Mouse (Mus musculus) embryo, embryonic 11.5 days (tissue): ENCODE data around the gene Ulk4.

Experiments
- DNase-seq: peaks from one replicate; pipeline ENCODE4 v3.0.0-alpha.2; 2012; ENCODE audit warnings: low read depth, low spot score

Ulk4 gene

DNA sequence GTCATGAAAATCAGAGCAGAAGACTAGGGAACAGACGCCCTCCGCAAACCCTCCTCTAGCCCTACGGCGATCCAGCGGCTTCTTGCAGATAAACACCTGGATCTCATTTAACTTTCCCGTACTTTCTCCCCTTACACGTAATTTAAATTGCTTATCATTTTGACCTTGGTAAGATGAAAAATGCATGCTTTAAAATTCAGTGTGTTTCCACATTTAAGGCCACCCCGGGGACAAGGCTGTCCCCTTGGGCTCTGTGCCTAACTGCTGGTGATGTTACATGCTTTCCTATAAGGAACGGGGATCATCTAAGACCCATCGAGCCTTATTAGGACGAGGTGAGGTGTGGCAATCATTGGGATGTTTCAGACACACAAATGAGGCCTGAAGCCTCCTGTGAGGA lies 256.6 kb downstream of the Ulk4 start:
- DNase-seq = no peak

- no peak for DNase-seq
Observed at GRCm38 (mm10) chr9:121019932-121020331, 257.1 kb downstream of the Ulk4 start.

DNA sequence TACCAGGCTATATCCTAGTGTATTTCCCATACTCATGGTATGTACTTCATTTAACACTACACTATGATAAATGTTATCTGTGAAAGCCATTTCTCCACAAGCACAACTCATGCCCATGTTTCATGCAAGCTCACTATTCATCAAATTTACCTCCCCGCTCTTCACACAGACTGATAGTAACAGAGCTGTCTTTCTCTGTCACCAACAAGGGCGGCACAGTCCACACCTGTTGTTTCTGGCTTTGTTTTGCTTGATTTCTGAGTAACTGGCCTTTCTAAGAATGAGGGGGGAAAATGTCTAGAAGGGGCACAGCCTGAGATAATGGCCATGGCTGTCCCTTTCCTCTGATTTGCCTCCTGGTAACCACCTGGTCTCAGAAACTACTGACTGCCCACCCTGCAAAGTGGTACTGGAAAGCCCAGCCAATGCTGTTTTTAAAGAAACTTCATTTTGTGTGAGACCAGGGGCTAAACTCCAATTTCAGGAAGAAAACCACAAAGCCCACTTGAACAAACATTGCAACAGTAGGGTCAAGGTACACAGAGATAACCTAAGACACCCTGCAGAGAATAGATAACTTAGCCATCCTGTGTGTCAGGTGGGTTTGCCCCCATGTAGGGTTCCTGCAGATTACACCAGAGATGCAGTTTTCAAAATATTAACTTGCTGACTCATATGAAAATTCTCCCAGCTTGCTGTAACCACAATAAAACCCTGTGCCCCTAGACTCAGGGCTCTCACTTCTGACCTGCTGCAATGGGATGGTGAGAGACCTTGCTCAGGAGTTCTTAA lies 258.3 kb downstream of the Ulk4 start:
- no peak for DNase-seq

GRCm38 (mm10) chr9:121015810-121016502 lies 261.0 kb downstream of the Ulk4 start:
- DNase-seq = no peak

GRCm38 (mm10) chr9:121011540-121011939 lies 265.5 kb downstream of the Ulk4 start:
- DNase-seq = no peak

- DNase-seq = no peak
Observed at GRCm38 (mm10) chr9:121010544-121010943, 266.5 kb downstream of the Ulk4 start.

- DNase-seq = no peak
Observed at GRCm38 (mm10) chr9:121005961-121006360, 271.0 kb downstream of the Ulk4 start.

- DNase-seq = no peak
Observed at GRCm38 (mm10) chr9:121001681-121002540, 275.1 kb downstream of the Ulk4 start.

- no peak for DNase-seq
Observed at GRCm38 (mm10) chr9:121000641-121001320, 276.2 kb downstream of the Ulk4 start.

GRCm38 (mm10) chr9:120998696-120999095 lies 278.3 kb downstream of the Ulk4 start:
- DNase-seq = no peak

- no peak for DNase-seq
Observed at GRCm38 (mm10) chr9:120994223-120995155, 282.5 kb downstream of the Ulk4 start.

- DNase-seq = no peak
Observed at GRCm38 (mm10) chr9:120993004-120993403, 284.0 kb downstream of the Ulk4 start.

- no peak for DNase-seq
Observed at GRCm38 (mm10) chr9:120991801-120992200, 285.2 kb downstream of the Ulk4 start.

DNA sequence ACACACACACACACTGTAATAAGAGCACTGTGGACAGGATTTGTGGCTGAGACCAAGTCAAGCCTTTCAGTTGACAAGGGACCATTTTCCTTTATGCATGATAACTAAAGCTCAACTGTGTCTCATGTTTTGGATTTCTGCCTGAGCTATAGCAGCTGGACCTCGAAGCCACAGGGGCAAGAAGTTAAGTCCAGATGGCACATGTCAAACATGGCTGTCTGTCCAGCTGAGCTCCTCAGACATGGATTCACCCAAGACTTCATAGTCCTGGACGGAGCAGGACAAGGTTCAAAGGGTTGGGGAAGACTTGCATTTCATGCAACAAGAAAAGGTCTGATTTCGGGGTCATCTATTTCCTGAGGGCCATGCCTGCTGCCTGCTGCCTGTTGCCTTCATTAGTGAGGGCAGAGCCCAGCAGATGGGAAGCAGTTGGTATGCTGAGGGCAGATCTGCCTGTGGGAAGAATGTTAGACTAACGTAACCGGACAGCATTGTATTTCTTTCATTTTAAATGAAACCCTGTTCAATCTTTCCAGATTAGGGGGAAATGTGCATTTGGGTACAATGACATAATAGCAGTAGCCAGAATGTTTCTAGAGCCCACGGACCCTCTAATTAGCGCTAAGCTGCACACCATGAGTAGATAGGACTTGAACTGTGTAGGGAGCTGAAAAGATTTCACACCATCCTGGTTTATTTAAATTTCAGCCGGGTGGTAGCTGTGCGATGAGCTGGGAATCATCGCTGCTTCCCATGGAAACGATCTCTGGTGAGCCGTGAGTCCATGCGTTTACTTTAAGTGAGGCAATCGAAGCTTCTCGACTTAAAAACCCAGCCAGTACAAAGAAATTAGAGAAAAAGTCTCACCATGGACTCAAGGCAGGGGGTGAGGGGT lies 286.9 kb downstream of the Ulk4 start:
- no peak for DNase-seq

DNA sequence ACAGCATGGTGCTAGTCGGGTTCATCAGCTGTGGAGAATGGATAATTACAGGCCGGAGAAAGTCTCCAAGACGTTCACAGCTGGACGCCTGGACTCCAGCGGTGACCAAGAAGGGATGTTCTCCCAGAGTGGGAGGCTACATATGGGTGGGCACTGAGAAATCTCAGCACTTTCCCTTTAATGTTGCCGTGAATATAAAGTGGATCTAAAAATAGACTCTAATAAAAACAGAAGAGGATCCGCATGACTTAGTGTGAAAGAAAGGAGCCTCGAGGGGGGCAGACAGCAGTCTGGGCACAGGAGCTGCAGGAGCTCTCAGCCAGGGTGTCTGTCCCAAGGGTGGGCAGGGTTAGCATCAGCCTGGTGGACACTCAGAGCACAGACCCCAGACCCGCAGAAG lies 288.9 kb downstream of the Ulk4 start:
- DNase-seq = no peak

- DNase-seq = no peak
Observed at GRCm38 (mm10) chr9:120986994-120987393, 290.0 kb downstream of the Ulk4 start.

DNA sequence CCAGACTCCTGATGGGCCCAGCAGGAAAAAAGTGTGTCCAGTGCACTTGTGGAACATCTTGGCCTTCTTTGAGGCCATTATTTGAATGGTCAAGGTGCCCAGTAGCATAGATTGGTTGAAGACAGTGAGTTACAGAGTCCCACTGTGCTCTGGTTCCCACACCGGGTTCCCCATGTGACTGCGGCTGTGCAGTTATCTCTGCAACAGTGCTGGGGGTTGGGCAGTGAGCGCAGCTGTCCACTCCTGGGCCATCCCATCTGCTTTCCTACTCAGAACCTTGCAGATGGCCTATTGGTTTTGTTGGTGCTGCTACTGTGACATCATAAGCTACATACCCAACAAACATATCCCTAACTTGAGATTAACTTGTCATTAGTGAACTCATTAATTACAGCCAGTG lies 290.7 kb downstream of the Ulk4 start:
- no peak for DNase-seq

GRCm38 (mm10) chr9:120985524-120985923 lies 291.5 kb downstream of the Ulk4 start:
- no peak for DNase-seq

DNA sequence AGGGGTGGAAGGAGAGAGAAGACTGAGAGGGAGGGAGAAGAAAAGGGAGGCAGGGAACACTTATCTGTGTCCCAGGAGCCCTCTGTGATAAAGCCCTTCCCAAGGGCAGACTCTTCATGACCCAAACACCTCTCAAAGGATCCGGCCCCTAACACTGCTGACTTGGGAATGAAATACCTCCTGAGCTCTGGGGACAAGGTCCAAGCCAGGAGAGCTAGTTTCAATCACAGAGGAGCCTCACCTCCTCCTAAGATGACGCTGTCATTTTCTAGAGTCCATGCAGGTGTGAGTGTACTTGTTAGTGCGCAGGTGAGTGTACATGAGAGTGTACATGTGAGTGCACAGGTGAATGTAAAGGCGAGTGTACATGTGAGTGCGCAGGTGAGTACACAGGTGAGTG lies 292.0 kb downstream of the Ulk4 start:
- no peak for DNase-seq
